Mouse (Mus musculus) cerebellum, adult 11-12 months (tissue): ENCODE results near the gene C530008M17Rik.
A peak's percentile ranks its signal among the peaks of the same experiment; 100 is the strongest.

ENCODE experiments used
- DNase-seq: peaks from one replicate; pipeline ENCODE4 v3.0.0; 2022

C530008M17Rik gene

GRCm38 (mm10) chr5:76656212-76656611 is at the start of gene C530008M17Rik:
C530008M17Rik (plus strand) TSS chr5:76656512.
- no peak for DNase-seq

GRCm38 (mm10) chr5:76609702-76610370 is 46.5 kb upstream of the C530008M17Rik start:
- DNase-seq = no peak

- DNase-seq = no peak
Observed at GRCm38 (mm10) chr5:76612867-76613499, 43.3 kb upstream of the C530008M17Rik start.

GRCm38 (mm10) chr5:76615276-76615675 is 41.0 kb upstream of the C530008M17Rik start:
- DNase-seq = no peak

GRCm38 (mm10) chr5:76616196-76616747 is 40.0 kb upstream of the C530008M17Rik start:
- DNase-seq = no peak

- no peak for DNase-seq
Observed at GRCm38 (mm10) chr5:76618750-76619149, 37.6 kb upstream of the C530008M17Rik start.

GRCm38 (mm10) chr5:76623759-76624158 is 32.6 kb upstream of the C530008M17Rik start:
- DNase-seq = no peak

GRCm38 (mm10) chr5:76627770-76628169 is 28.5 kb upstream of the C530008M17Rik start:
- no peak for DNase-seq

- DNase-seq = no peak
Observed at GRCm38 (mm10) chr5:76634012-76634411, 22.3 kb upstream of the C530008M17Rik start.

- DNase-seq = no peak
Observed at GRCm38 (mm10) chr5:76635592-76635991, 20.7 kb upstream of the C530008M17Rik start.

- no peak for DNase-seq
Observed at GRCm38 (mm10) chr5:76642076-76642475, 14.2 kb upstream of the C530008M17Rik start.

GRCm38 (mm10) chr5:76644234-76644633 is 12.1 kb upstream of the C530008M17Rik start:
- DNase-seq = no peak

GRCm38 (mm10) chr5:76645091-76645868 is 11.0 kb upstream of the C530008M17Rik start:
- DNase-seq = no peak

GRCm38 (mm10) chr5:76649897-76650296 is 6.4 kb upstream of the C530008M17Rik start:
- no peak for DNase-seq

- DNase-seq = no peak
Observed at GRCm38 (mm10) chr5:76651151-76651725, 5.1 kb upstream of the C530008M17Rik start.

GRCm38 (mm10) chr5:76657245-76658083 is 1.2 kb downstream of the C530008M17Rik start:
- DNase-seq = peak; percentile 17

- DNase-seq = peak; percentile 4
Observed at GRCm38 (mm10) chr5:76658084-76658934, 2.0 kb downstream of the C530008M17Rik start.

GRCm38 (mm10) chr5:76659958-76660635 is 3.8 kb downstream of the C530008M17Rik start:
- no peak for DNase-seq

GRCm38 (mm10) chr5:76661310-76661709 is 5.0 kb downstream of the C530008M17Rik start:
- DNase-seq = no peak

GRCm38 (mm10) chr5:76664936-76665335 is 8.6 kb downstream of the C530008M17Rik start:
- DNase-seq = no peak
